Mouse (Mus musculus) erythroblast, embryonic 14.5 days (primary cell): Measurements from ENCODE around the gene Prss43. TPM values are rescaled to one million over a fixed set of nuclear protein-coding genes. Genes with fewer than 3 reads are reported as not detected.

Experiments
- H3K27me3 ChIP-seq: 2 replicates; pipeline ENCODE4 v1.6.1; 2012; ENCODE audit warnings: inconsistent platforms; ENCODE audit not compliant: control insufficient read depth
- H3K36me3 ChIP-seq: 2 replicates; pipeline ENCODE4 v1.6.1; 2012; ENCODE audit warnings: mild to moderate bottlenecking, inconsistent platforms; ENCODE audit not compliant: control insufficient read depth
- H3K4me1 ChIP-seq: 2 replicates; pipeline ENCODE4 v1.6.1; 2012; ENCODE audit warnings: inconsistent platforms; ENCODE audit not compliant: control insufficient read depth
- H3K4me3 ChIP-seq: replicated peaks from 2 replicates; pipeline ENCODE3; 2012; ENCODE audit warnings: moderate library complexity, mild to moderate bottlenecking, inconsistent platforms
- H3K9me3 ChIP-seq: 2 replicates; pipeline ENCODE4 v1.6.1; 2012; ENCODE audit warnings: low read length, inconsistent platforms, mixed read lengths; ENCODE audit not compliant: control insufficient read depth
- GATA1 ChIP-seq: IDR thresholded peaks from 2 replicates; pipeline ENCODE4 v1.6.1; 2012; ENCODE audit warnings: low read length, inconsistent platforms, mixed read lengths
- TAL1 ChIP-seq: IDR thresholded peaks from 3 replicates; pipeline ENCODE4 v1.6.1; 2012; ENCODE audit warnings: low read length, inconsistent platforms, mixed read lengths
- polyA plus RNA-seq: library from polyadenylated mRNA; stranded (reverse); fragments of >175 nt; gene quantifications from 2 replicates; pipeline ENCODE4 v1.2.3, GENCODE M21; 2012

Prss43 gene
- not detected in 2 replicates for polyA plus RNA-seq

DNA sequence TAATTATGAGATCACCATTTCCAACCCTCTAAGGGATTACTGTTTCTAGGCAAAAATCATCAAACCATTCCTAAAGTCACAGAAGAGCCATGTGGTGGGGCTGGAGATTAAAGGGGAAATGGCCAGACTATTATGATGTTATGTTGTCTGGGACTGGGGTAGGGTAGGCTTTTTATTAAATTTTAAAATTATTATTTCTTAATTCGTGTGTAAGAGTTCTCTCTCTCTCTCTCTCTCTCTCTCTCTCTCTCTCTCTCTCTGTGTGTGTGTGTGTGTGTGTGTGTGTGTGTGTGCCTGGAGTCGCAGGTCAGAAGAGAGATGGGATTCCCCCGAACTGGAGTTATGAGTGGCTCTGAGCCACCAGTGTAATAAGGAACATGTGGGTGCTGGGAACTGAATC, at the start of gene Prss43:
TSS of gene Prss43 (plus strand) at position 301 of the 400 bp plus-strand sequence.
- 0 out of 2 replicates have a peak, but pooled peaks cover 2% of the 10 kb centered on the region for H3K27me3 ChIP-seq
- no peak for TF ChIP-seq TAL1
- TF ChIP-seq GATA1 = no peak
- H3K4me3 ChIP-seq = no peak within 1 kb of the TSS
- H3K4me1 ChIP-seq = no peaks in the 10 kb centered on the region
- H3K36me3 ChIP-seq = no peaks in the 10 kb centered on the region
- no peaks in the 10 kb centered on the region for H3K9me3 ChIP-seq

DNA sequence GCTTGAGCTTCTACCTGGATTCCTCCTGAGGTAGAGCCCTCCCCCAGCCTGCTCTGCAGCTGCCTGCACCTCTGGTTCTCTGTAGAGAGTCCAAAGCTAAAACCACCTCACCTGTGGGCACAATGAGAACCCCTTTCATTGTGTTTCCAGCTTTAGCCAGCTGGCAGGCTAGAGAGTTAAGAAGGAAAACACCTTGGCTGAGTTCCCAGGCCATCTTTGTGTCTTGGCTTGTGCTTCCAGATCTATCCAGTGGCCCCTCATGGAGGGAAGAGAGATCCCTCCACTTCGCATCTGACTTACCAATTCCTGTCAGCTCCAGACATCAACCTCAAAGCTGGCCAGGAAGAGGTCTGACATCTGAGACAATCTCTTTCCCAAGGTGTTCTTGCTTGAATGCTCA, 48.4 kb upstream of the Prss43 start:
- Histone ChIP-seq H3K27me3 (peaks cover 28% of the 10 kb centered on the region), H3K9me3 (no peaks in the 10 kb centered on the region), H3K36me3 (no peaks in the 10 kb centered on the region), H3K4me1 (peaks cover 12% of the 10 kb centered on the region), H3K4me3 (no peak overlapping the region)
- TF ChIP-seq TAL1 (no peak), GATA1 (no peak)

DNA sequence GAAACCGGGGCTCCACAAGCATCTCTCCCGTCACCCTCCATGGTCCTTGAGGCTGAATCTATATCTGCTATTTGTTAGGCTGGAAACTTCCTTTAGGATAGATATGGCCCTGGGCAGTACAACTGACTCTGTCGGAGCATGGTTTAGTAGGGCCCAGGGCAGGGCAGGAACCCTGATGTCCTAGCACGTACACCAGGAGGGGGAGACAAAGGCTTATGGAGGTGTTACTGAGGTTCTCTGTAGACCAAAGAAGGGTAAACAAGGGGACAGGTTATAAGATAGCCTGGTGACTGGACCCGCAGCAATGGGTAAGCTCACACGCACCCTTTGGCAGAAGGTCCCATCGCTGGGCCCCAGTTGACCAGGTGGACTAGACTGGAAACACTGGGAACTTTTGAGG, 47.9 kb upstream of the Prss43 start:
- H3K36me3 ChIP-seq = no peaks in the 10 kb centered on the region
- H3K27me3 ChIP-seq = peaks cover 29% of the 10 kb centered on the region
- no peak overlapping the region for H3K4me3 ChIP-seq
- TF ChIP-seq GATA1 (no peak), TAL1 (no peak)
- H3K9me3 ChIP-seq = no peaks in the 10 kb centered on the region
- peaks cover 12% of the 10 kb centered on the region for H3K4me1 ChIP-seq

DNA sequence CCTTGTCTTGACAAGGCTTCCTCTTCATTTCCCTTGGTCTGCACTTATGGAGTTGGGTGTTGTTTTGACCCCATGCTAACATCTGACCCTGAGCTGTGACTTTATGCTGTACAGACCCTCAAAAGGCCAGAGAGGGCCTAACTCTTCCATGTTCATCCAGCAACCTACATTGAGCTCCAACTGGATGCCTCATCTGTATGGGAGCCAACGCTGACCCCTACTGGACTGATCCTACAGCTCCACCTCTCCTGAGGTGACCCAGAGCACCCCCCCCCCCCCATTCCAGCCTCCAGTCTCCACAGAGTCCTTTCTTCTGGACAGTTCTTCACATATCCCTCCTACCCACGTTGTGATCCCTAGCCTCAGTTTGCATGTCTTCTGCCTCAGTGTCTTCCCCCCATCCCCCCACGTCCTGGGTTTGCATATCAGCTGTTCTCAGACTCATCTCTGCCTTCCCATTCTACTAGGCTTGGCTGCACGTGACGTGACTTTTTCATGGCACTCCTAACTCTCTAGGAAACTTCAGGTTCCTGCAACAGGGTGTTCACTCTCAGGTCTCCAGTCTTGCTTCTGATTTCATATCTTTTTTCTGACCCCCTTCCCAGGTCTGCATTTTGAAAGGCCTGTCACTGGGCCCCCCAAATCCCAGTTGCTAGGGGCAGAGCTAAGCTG, 47.1 kb upstream of the Prss43 start:
- Histone ChIP-seq H3K27me3 (peaks cover 29% of the 10 kb centered on the region), H3K36me3 (no peaks in the 10 kb centered on the region), H3K4me3 (no peak overlapping the region), H3K9me3 (no peaks in the 10 kb centered on the region), H3K4me1 (peaks cover 12% of the 10 kb centered on the region)
- TF ChIP-seq GATA1 (no peak), TAL1 (no peak)

DNA sequence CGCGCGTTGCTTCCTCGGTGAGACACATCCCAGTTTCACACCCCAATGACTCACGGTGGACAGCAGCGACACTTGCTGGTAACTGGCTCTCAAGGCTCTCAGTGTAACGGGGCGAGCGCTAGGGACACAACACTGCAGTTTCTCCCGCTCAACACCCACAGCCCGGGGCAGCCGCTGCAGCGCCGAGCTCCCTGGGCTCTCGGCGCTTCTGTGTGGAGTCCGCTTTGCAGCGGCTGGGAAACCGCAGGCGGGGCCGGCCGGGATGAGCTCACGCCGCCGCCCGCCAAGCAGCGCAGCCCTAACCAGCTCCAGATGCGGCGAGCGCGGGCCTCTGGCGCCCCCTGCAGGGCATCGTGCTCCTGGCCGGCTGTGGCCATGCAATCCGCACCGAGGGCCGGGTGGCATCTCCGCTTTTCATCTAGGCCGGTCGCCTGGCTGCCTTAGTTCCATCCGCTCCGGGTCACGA, 45.2 kb upstream of the Prss43 start:
- Histone ChIP-seq H3K36me3 (no peaks in the 10 kb centered on the region), H3K9me3 (no peaks in the 10 kb centered on the region), H3K4me3 (peak overlapping the region; percentile 44), H3K27me3 (peaks cover 29% of the 10 kb centered on the region), H3K4me1 (peaks cover 12% of the 10 kb centered on the region)
- TF ChIP-seq GATA1 = no peak
- no peak for TF ChIP-seq TAL1

DNA sequence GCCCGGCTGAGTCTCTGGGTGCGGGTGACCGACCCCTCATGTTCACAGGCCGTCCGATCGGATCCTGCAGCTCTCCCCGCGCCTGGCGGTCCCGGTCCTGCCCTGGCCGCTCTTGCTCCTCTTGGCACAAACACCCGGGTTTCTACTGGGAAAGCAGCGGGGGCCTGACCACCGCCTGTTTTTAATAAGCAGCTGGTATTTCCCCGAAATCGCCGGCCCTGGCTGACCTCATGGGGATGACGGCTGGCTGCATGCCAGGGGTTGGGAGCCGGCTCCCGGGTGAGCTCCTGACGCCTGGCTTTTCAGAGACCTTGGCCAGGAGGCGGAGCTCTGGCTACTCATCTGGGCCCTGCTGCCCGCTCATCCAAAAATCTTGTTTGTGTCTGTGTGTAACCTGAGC, 44.8 kb upstream of the Prss43 start:
- Histone ChIP-seq H3K27me3 (peaks cover 29% of the 10 kb centered on the region), H3K4me3 (peak overlapping the region; percentile 44), H3K4me1 (peaks cover 12% of the 10 kb centered on the region)

DNA sequence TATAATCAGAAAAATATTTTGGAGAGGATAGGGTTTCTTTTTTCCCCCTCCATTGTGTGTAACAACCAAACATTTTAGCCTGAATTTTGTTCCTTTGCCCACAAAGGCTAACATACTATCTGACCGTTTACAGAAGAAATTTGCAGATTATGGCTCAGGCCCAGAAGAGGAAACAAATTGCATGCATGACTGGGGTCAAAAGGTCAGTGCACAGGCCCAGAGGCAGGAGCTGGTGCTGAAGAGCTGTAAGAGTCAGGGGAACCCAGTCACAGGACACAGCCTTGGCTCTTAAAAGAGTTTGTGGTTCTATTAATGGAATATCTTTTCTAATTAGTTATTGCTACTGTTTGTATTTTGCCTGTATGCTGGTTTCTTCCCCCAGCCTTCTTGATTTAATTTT, 42.9 kb upstream of the Prss43 start:
- H3K4me1 ChIP-seq = peaks cover 12% of the 10 kb centered on the region
- peaks cover 2% of the 10 kb centered on the region for H3K9me3 ChIP-seq
- no peaks in the 10 kb centered on the region for H3K36me3 ChIP-seq
- peaks cover 29% of the 10 kb centered on the region for H3K27me3 ChIP-seq
- TF ChIP-seq GATA1 = no peak
- TF ChIP-seq TAL1 = no peak
- H3K4me3 ChIP-seq = no peak overlapping the region

More for the DNA sequence above, 44.8 kb upstream of the Prss43 start:
- no peaks in the 10 kb centered on the region for H3K9me3 ChIP-seq
- no peaks in the 10 kb centered on the region for H3K36me3 ChIP-seq
- TF ChIP-seq TAL1 = no peak
- no peak for TF ChIP-seq GATA1

DNA sequence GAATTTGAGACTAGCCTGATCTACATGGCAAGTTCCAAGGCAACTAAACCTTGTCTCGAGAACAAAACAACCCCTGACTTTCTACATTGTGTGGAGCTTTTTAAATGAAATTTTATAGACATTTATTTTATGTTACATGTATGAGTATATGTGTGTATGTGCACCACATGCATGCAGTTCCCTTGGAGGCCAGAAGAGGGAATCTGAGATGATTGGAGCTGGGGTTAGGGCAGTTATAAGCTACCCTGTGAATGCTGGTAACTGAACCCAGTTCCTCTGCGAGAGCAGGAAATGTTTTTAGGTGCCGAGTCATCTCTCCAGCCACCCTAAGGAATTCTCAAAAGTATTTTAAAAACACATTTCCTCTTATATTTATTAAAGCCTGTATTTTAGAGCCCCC, 38.3 kb upstream of the Prss43 start:
- no peaks in the 10 kb centered on the region for H3K36me3 ChIP-seq
- no peak overlapping the region for H3K4me3 ChIP-seq
- H3K27me3 ChIP-seq = peaks cover under 1% of the 10 kb centered on the region; the same call in 1 of the 2 replicates
- no peak for TF ChIP-seq GATA1
- no peak for TF ChIP-seq TAL1
- H3K4me1 ChIP-seq = no peaks in the 10 kb centered on the region
- H3K9me3 ChIP-seq = peaks cover 2% of the 10 kb centered on the region

DNA sequence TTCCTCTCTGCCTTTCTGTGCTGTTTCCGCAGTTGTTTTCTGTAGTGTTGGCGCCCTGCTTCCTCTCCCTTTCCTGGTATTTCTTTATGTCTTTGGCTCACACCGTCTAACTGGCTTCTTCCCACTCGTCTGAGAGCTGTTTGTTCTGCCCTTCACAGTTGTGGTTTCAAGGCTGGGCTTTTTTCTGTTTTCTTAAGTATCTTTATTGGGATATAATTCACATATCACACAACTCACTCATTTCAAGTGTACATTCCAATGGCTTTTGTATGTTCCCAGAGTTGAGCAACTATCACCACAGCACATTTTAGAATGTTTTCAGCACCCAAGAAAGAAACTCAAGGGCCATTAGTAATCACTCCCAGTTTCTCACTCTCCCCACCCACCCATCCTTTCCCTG, 36.0 kb upstream of the Prss43 start:
- TF ChIP-seq TAL1 (no peak), GATA1 (no peak)
- Histone ChIP-seq H3K27me3 (no peaks in the 10 kb centered on the region), H3K4me1 (peaks cover 2% of the 10 kb centered on the region; the same call in 1 of the 2 replicates), H3K4me3 (no peak overlapping the region), H3K9me3 (peaks cover 2% of the 10 kb centered on the region), H3K36me3 (no peaks in the 10 kb centered on the region)
